Mouse (Mus musculus): ENCODE measurements around the gene Ocln.
A peak's percentile ranks its signal among the peaks of the same experiment; 100 is the strongest.
"Not testable (repeated sequence)": the region's sequence is repeated elsewhere in the genome, so short reads cannot be mapped to it uniquely, and the experiment has no call there.

Ocln gene

DNA sequence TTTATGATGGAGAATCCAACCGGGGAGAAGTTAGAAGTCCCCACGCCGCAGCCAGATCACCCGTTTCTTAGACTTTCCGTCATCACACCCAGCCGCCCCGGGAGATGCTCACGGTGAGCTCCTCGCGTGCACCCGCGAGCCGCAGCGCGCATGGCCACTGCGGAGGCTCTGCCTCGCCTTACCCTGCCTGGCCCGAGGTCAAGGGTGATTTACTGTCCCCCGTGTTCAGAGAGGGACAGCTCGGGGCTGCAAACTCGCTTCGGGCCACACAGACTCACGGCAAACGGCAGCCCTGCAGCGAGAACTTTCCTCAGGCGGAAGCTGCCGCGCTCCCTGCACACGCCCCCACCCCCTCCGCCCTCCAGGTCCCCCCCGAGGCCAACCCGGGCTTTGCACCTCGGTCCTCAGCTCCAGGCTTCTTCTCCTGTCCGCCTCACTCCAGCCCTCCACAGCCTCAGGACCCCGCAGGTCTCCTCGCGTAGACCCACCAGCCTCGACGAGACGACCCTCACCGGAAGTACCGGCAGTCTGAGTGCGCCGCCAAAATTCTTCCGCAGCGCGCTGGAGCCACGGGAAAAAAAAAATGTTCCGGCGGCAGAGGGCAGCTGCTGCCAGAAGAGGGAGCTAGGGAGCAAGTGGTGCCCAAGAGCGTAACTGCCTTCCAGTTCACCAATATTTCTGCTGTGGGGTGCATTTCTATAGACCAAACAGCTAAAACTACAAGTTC is 60.3 kb downstream of the Ocln start, which contains the start of gene Gtf2h2:
Gene Gtf2h2 (minus strand): TSS at position 519 of the 727 bp plus-strand sequence.
- peak; percentile 63 for DNase-seq (ENCODE audit: low read depth, low spot score)

GRCm38 (mm10) chr13:100491623-100492022 is 60.9 kb downstream of the Ocln start:
- no peak for DNase-seq (ENCODE audit: low read depth, low spot score)

DNA sequence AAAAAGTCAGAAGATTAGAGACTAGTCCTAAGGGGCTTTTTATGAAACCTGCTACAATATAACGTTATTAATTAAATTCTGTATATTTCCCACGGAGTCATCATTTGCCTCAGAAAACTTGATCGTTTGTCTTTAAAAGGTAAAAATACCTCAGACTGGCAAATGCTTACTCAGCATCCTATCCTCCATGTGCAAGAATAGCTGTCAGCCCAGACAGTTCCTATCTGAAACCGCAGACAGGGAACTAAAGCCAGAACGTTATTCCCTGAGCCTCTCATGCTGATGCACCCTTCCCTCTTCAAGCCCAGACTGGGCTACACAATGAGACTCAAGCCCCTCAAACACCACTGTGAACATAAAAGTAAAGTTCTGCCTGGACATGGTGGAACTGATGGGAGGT is 62.1 kb downstream of the Ocln start:
- DNase-seq (ENCODE audit: low read depth, low spot score), result no peak

- DNase-seq (ENCODE audit: low read depth, low spot score), result no peak
Measured at GRCm38 (mm10) chr13:100483610-100484009, 68.9 kb downstream of the Ocln start.

DNA sequence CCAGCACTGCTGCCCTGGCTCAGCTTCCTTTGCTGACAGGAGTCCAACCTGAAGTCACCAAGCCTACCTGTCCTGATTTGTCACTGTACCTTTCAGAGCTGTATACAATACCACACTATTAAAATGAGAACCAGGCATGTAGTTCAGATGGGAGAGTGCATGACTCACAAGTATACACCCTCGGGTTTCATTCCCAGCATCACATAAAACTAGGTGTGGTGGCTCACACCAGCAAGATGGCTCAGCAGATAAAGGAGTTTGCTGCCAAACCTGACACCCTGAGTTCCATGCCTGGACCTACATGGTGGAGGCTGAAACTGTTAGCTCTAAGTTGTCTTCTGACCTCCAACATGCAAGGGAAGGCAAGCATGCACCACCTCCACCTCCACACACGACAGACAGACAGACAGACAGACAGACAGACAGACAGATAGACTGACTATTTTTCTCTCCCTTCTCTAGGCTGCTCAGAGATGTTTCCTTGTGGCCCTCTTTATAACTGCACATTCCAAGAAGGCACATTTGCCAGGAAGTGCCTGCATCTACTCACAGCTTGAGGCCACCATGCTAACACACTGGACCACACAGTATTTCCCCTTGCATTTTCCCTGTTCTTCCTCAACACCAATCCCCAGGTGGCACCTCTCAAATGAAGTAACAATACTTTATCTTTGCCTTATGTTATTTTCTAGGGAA is 88.8 kb downstream of the Ocln start:
- no peak for DNase-seq (ENCODE audit: low read depth, low spot score)

GRCm38 (mm10) chr13:100461336-100461735 is 91.2 kb downstream of the Ocln start:
- no peak for DNase-seq (ENCODE audit: low read depth, low spot score)

- not testable (repeated sequence) for DNase-seq (ENCODE audit: low read depth, low spot score)
Measured at GRCm38 (mm10) chr13:100452415-100453127, 99.9 kb downstream of the Ocln start, which contains the start of gene Naip1. TSS of gene Naip1 (minus strand) at chr13:100452869.

- no peak for DNase-seq (ENCODE audit: low read depth, low spot score)
Measured at GRCm38 (mm10) chr13:100449495-100449894, 103.0 kb downstream of the Ocln start.

Data from brain, embryonic 18.5 days (tissue).